Mouse (Mus musculus): Measurements from ENCODE around the gene Gm38393.

Gene Gm38393

GRCm38 (mm10) chr7:60004606-60005330 is at the start of gene Gm38393, which contains the start of gene Snurf:
TSS of gene Gm38393 (minus strand) at chr7:60005064.
TSS of gene Snurf (minus strand) at chr7:60005049.
- no peak for TF ChIP-seq GATA4 (IDR thresholded peaks at IDR 0.05; ENCODE audit: insufficient replicate concordance, low read length)

GRCm38 (mm10) chr7:60047481-60048201 is 42.8 kb upstream of the Gm38393 start:
- TF ChIP-seq GATA4 (IDR thresholded peaks at IDR 0.05; ENCODE audit: insufficient replicate concordance, low read length) = no peak

- TF ChIP-seq GATA4 (IDR thresholded peaks at IDR 0.05; ENCODE audit: insufficient replicate concordance, low read length) = no peak
These were observed 8.3 kb upstream of the Gm38393 start for GRCm38 (mm10) chr7:60013186-60013585.

GRCm38 (mm10) chr7:60007727-60008360 is 3.0 kb upstream of the Gm38393 start:
- no peak for TF ChIP-seq GATA4 (IDR thresholded peaks at IDR 0.05; ENCODE audit: insufficient replicate concordance, low read length)

- TF ChIP-seq GATA4 (IDR thresholded peaks at IDR 0.05; ENCODE audit: insufficient replicate concordance, low read length) = no peak
These were observed 1.4 kb upstream of the Gm38393 start for GRCm38 (mm10) chr7:60006262-60006661.

- no peak for TF ChIP-seq GATA4 (IDR thresholded peaks at IDR 0.05; ENCODE audit: insufficient replicate concordance, low read length)
These were observed 801 bp downstream of the Gm38393 start for GRCm38 (mm10) chr7:60003921-60004605.

- TF ChIP-seq GATA4 (IDR thresholded peaks at IDR 0.05; ENCODE audit: insufficient replicate concordance, low read length) = no peak
These were observed 1.6 kb downstream of the Gm38393 start for GRCm38 (mm10) chr7:60003006-60003865.

GRCm38 (mm10) chr7:59978646-59979045 is 26.2 kb downstream of the Gm38393 start:
- TF ChIP-seq GATA4 (IDR thresholded peaks at IDR 0.05; ENCODE audit: insufficient replicate concordance, low read length) = no peak
